In the genomic region with DNA sequence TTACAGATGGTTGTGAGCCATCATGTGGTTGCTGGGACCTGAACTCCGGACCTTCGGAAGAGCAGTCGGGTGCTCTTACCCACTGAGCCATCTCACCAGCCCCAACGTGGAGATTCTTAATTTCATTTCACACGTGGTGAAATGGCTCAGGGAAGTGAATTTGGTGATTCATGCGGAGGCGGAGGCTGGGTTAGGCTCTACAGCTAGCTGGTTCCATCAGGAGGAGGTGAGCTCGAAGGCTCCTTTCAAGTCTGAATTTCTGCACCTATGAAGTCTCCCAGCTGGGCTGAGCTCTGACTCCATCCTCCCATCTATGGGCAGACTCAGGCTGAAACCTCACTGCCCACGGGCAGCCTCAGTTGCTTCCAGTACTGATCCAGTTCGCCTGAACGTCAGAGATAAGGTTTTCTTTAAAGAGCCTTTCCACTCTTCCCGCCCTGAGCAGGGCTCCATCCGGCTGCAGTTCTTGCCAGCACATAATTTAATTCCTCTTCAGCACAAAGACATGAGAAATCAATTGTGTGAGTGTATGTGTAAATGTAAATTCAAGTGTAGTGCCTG, we compare ENCODE assay signal across 25 mouse cellular contexts.
"Had no signal": no experiment of that assay in that cellular context is flagged by ENCODE, and none has a peak within 500 bp of the region (broad histone marks: within the 10 kb centered on the region; RNA-seq: fewer than 3 reads in every experiment).

No protein-coding gene starts in this region.

- H3K4me1 ChIP-seq: heart, embryonic 13.5 days; hindbrain, embryonic 15.5 days; limb, embryonic 15.5 days; liver, embryonic 12.5 days had no signal

- H3K4me2 ChIP-seq: heart, embryonic 11.5 days; heart, embryonic 13.5 days; heart, embryonic 15.5 days; hindbrain, embryonic 13.5 days; hindbrain, embryonic 15.5 days; limb, embryonic 13.5 days; limb, embryonic 15.5 days; liver, embryonic 12.5 days had no signal

- ATAC-seq: hindbrain, postnatal 0 days; intestine, embryonic 16.5 days; liver, embryonic 12.5 days had no signal

- H3K27ac ChIP-seq: gastrocnemius, adult 2 months; heart, adult 2 months; heart, embryonic 13.5 days; heart, embryonic 15.5 days; hindbrain, embryonic 13.5 days; hindbrain, embryonic 15.5 days; hindbrain, postnatal 0 days; layer of hippocampus, adult 2 months; limb, embryonic 13.5 days; limb, embryonic 15.5 days; liver, embryonic 12.5 days had no signal

- DNase-seq: gastrocnemius, adult 2 months; gastrocnemius, postnatal 14 days; gastrocnemius, postnatal 36 days; heart, adult 2 months; heart, postnatal 14 days; heart, postnatal 36 days; kidney, adult 11 months; kidney, adult 2 months; kidney, adult 9 months; kidney, postnatal 10 days; kidney, postnatal 25 days; kidney, postnatal 4 days; layer of hippocampus, postnatal 36 days; left cerebral cortex, postnatal 4 days had no signal

- H3K27me3 ChIP-seq: heart, embryonic 15.5 days; hindbrain, embryonic 13.5 days; hindbrain, embryonic 15.5 days; limb, embryonic 15.5 days; liver, embryonic 12.5 days had no signal

- H3K4me3 ChIP-seq: gastrocnemius, adult 2 months; heart, adult 2 months; heart, embryonic 13.5 days; heart, embryonic 15.5 days; hindbrain, embryonic 13.5 days; hindbrain, embryonic 15.5 days; layer of hippocampus, adult 2 months; limb, embryonic 13.5 days; limb, embryonic 15.5 days; liver, embryonic 12.5 days had no signal

- H3K36me3 ChIP-seq: heart, embryonic 13.5 days; heart, embryonic 15.5 days; hindbrain, embryonic 13.5 days; hindbrain, embryonic 15.5 days; limb, embryonic 13.5 days; limb, embryonic 15.5 days; liver, embryonic 12.5 days had no signal

- H3K9ac ChIP-seq: heart, embryonic 13.5 days; heart, embryonic 15.5 days; hindbrain, embryonic 13.5 days; hindbrain, embryonic 15.5 days; limb, embryonic 13.5 days; limb, embryonic 15.5 days; liver, embryonic 12.5 days had no signal

- H3K9me3 ChIP-seq: heart, embryonic 13.5 days; heart, embryonic 15.5 days; hindbrain, embryonic 13.5 days; hindbrain, embryonic 15.5 days; limb, embryonic 13.5 days; limb, embryonic 15.5 days; liver, embryonic 12.5 days had no signal
